Mouse (Mus musculus): Measurements from ENCODE around the gene Npsr1. TPM values are rescaled to one million over a fixed set of nuclear protein-coding genes. Genes with fewer than 3 reads are reported as not detected.

Npsr1 gene
- polyA plus RNA-seq, 1 experiment from 2014 or later: not detected

- Histone ChIP-seq H3K27ac (ENCODE audit: low read length) (no peak overlapping the region), H3K27me3 (ENCODE audit: control insufficient read depth, insufficient read depth, low read depth, low read length) (no peaks in the 10 kb centered on the region), H3K4me1 (replicated peaks; ENCODE audit: control insufficient read depth, insufficient read depth, low read length) (no peaks in the 10 kb centered on the region), H3K4me2 (ENCODE audit: low read depth, low read length) (no peak overlapping the region), H3K36me3 (ENCODE audit: control insufficient read depth, insufficient read depth, low read length) (no peaks in the 10 kb centered on the region), H3K4me3 (ENCODE audit: low read length) (no peak overlapping the region), H3K9ac (ENCODE audit: low read length) (no peak overlapping the region), H3K9me3 (ENCODE audit: control insufficient read depth, low read length) (no peaks in the 10 kb centered on the region)
- 48% methylated on average over 3 of the region's 3 CpGs for WGBS
- no peak for ATAC-seq (ENCODE audit: low read depth)
These were observed 184.8 kb downstream of the Npsr1 start for GRCm38 (mm10) chr9:24282617-24283016.

GRCm38 (mm10) chr9:24283071-24283470, 185.3 kb downstream of the Npsr1 start:
- 49% methylated on average over 2 of the region's 2 CpGs for WGBS
- H3K27ac ChIP-seq (ENCODE audit: low read length): no peak overlapping the region
- H3K27me3 ChIP-seq (ENCODE audit: control insufficient read depth, insufficient read depth, low read depth, low read length): no peaks in the 10 kb centered on the region
- H3K36me3 ChIP-seq (ENCODE audit: control insufficient read depth, insufficient read depth, low read length): no peaks in the 10 kb centered on the region
- H3K9me3 ChIP-seq (ENCODE audit: control insufficient read depth, low read length): no peaks in the 10 kb centered on the region
- no peak for ATAC-seq (ENCODE audit: low read depth)
- no peak overlapping the region for H3K4me3 ChIP-seq (ENCODE audit: low read length)
- no peaks in the 10 kb centered on the region for H3K4me1 ChIP-seq (replicated peaks; ENCODE audit: control insufficient read depth, insufficient read depth, low read length)
- no peak overlapping the region for H3K9ac ChIP-seq (ENCODE audit: low read length)
- no peak overlapping the region for H3K4me2 ChIP-seq (ENCODE audit: low read depth, low read length)

GRCm38 (mm10) chr9:24283536-24283935, 185.7 kb downstream of the Npsr1 start:
- no peak for ATAC-seq (ENCODE audit: low read depth)

GRCm38 (mm10) chr9:24284239-24285084, 186.7 kb downstream of the Npsr1 start:
- Histone ChIP-seq H3K9ac (ENCODE audit: low read length) (no peak overlapping the region), H3K4me3 (ENCODE audit: low read length) (no peak overlapping the region), H3K4me2 (ENCODE audit: low read depth, low read length) (no peak overlapping the region), H3K27me3 (ENCODE audit: control insufficient read depth, insufficient read depth, low read depth, low read length) (no peaks in the 10 kb centered on the region), H3K9me3 (ENCODE audit: control insufficient read depth, low read length) (no peaks in the 10 kb centered on the region), H3K36me3 (ENCODE audit: control insufficient read depth, insufficient read depth, low read length) (no peaks in the 10 kb centered on the region), H3K4me1 (replicated peaks; ENCODE audit: control insufficient read depth, insufficient read depth, low read length) (no peaks in the 10 kb centered on the region), H3K27ac (ENCODE audit: low read length) (no peak overlapping the region)
- 73% methylated on average over 5 of the region's 5 CpGs for WGBS
- no peak for ATAC-seq (ENCODE audit: low read depth)

More at GRCm38 (mm10) chr9:24283536-24283935, 185.7 kb downstream of the Npsr1 start:
- H3K4me2 ChIP-seq (ENCODE audit: low read depth, low read length): no peak overlapping the region
- no peaks in the 10 kb centered on the region for H3K36me3 ChIP-seq (ENCODE audit: control insufficient read depth, insufficient read depth, low read length)
- H3K4me1 ChIP-seq (replicated peaks; ENCODE audit: control insufficient read depth, insufficient read depth, low read length): no peaks in the 10 kb centered on the region
- H3K27ac ChIP-seq (ENCODE audit: low read length): no peak overlapping the region
- no peaks in the 10 kb centered on the region for H3K9me3 ChIP-seq (ENCODE audit: control insufficient read depth, low read length)
- no peaks in the 10 kb centered on the region for H3K27me3 ChIP-seq (ENCODE audit: control insufficient read depth, insufficient read depth, low read depth, low read length)
- no peak overlapping the region for H3K4me3 ChIP-seq (ENCODE audit: low read length)
- no peak overlapping the region for H3K9ac ChIP-seq (ENCODE audit: low read length)

- no peak overlapping the region for H3K4me3 ChIP-seq (ENCODE audit: low read length)
- no peaks in the 10 kb centered on the region for H3K9me3 ChIP-seq (ENCODE audit: control insufficient read depth, low read length)
- ATAC-seq (ENCODE audit: low read depth): no peak
- H3K4me1 ChIP-seq (replicated peaks; ENCODE audit: control insufficient read depth, insufficient read depth, low read length): no peaks in the 10 kb centered on the region
- no peak overlapping the region for H3K9ac ChIP-seq (ENCODE audit: low read length)
- no peaks in the 10 kb centered on the region for H3K27me3 ChIP-seq (ENCODE audit: control insufficient read depth, insufficient read depth, low read depth, low read length)
- WGBS: 90% methylated on average over 5 of the region's 5 CpGs
- H3K4me2 ChIP-seq (ENCODE audit: low read depth, low read length): no peak overlapping the region
- H3K27ac ChIP-seq (ENCODE audit: low read length): no peak overlapping the region
- H3K36me3 ChIP-seq (ENCODE audit: control insufficient read depth, insufficient read depth, low read length): no peaks in the 10 kb centered on the region
These were observed 187.6 kb downstream of the Npsr1 start for GRCm38 (mm10) chr9:24285419-24285818.

GRCm38 (mm10) chr9:24291385-24291784, 193.6 kb downstream of the Npsr1 start:
- H3K4me2 ChIP-seq (ENCODE audit: low read depth, low read length): no peak overlapping the region
- WGBS: 27% methylated on average over 6 of the region's 6 CpGs
- H3K27ac ChIP-seq (ENCODE audit: low read length): no peak overlapping the region

GRCm38 (mm10) chr9:24293252-24293959, 195.6 kb downstream of the Npsr1 start:
- H3K9me3 ChIP-seq (ENCODE audit: control insufficient read depth, low read length): no peaks in the 10 kb centered on the region
- no peak overlapping the region for H3K9ac ChIP-seq (ENCODE audit: low read length)
- no peak overlapping the region for H3K4me3 ChIP-seq (ENCODE audit: low read length)
- WGBS: 66% methylated on average over 12 of the region's 12 CpGs
- H3K27ac ChIP-seq (ENCODE audit: low read length): no peak overlapping the region
- no peak overlapping the region for H3K4me2 ChIP-seq (ENCODE audit: low read depth, low read length)
- no peaks in the 10 kb centered on the region for H3K36me3 ChIP-seq (ENCODE audit: control insufficient read depth, insufficient read depth, low read length)
- no peak for ATAC-seq (ENCODE audit: low read depth)
- no peaks in the 10 kb centered on the region for H3K27me3 ChIP-seq (ENCODE audit: control insufficient read depth, insufficient read depth, low read depth, low read length)
- no peaks in the 10 kb centered on the region; the same call in 1 of the 2 replicates for H3K4me1 ChIP-seq (replicated peaks; ENCODE audit: control insufficient read depth, insufficient read depth, low read length)

More at GRCm38 (mm10) chr9:24291385-24291784, 193.6 kb downstream of the Npsr1 start:
- Histone ChIP-seq H3K9ac (ENCODE audit: low read length) (no peak overlapping the region), H3K4me3 (ENCODE audit: low read length) (no peak overlapping the region), H3K4me1 (replicated peaks; ENCODE audit: control insufficient read depth, insufficient read depth, low read length) (no peaks in the 10 kb centered on the region; the same call in 1 of the 2 replicates), H3K27me3 (ENCODE audit: control insufficient read depth, insufficient read depth, low read depth, low read length) (no peaks in the 10 kb centered on the region), H3K9me3 (ENCODE audit: control insufficient read depth, low read length) (no peaks in the 10 kb centered on the region), H3K36me3 (ENCODE audit: control insufficient read depth, insufficient read depth, low read length) (no peaks in the 10 kb centered on the region)
- ATAC-seq (ENCODE audit: low read depth): peak; percentile 57; the same call in 1 of the 2 replicates

- no peak overlapping the region for H3K27ac ChIP-seq (ENCODE audit: low read length)
- no peak overlapping the region for H3K9ac ChIP-seq (ENCODE audit: low read length)
- H3K9me3 ChIP-seq (ENCODE audit: control insufficient read depth, low read length): no peaks in the 10 kb centered on the region
- H3K4me2 ChIP-seq (ENCODE audit: low read depth, low read length): no peak overlapping the region
- no peak for ATAC-seq (ENCODE audit: low read depth)
- no peaks in the 10 kb centered on the region for H3K4me1 ChIP-seq (replicated peaks; ENCODE audit: control insufficient read depth, insufficient read depth, low read length)
- H3K36me3 ChIP-seq (ENCODE audit: control insufficient read depth, insufficient read depth, low read length): no peaks in the 10 kb centered on the region
- WGBS: 78% methylated on average over 6 of the region's 6 CpGs
- no peaks in the 10 kb centered on the region for H3K27me3 ChIP-seq (ENCODE audit: control insufficient read depth, insufficient read depth, low read depth, low read length)
- H3K4me3 ChIP-seq (ENCODE audit: low read length): no peak overlapping the region
These were observed 205.1 kb downstream of the Npsr1 start for GRCm38 (mm10) chr9:24302906-24303305.

- no peak overlapping the region for H3K27ac ChIP-seq (ENCODE audit: low read length)
- H3K9me3 ChIP-seq (ENCODE audit: control insufficient read depth, low read length): no peaks in the 10 kb centered on the region
- no peak overlapping the region for H3K9ac ChIP-seq (ENCODE audit: low read length)
- H3K4me3 ChIP-seq (ENCODE audit: low read length): no peak overlapping the region
- H3K4me2 ChIP-seq (ENCODE audit: low read depth, low read length): no peak overlapping the region
- no peaks in the 10 kb centered on the region for H3K4me1 ChIP-seq (replicated peaks; ENCODE audit: control insufficient read depth, insufficient read depth, low read length)
- ATAC-seq (ENCODE audit: low read depth): no peak
- no peaks in the 10 kb centered on the region for H3K36me3 ChIP-seq (ENCODE audit: control insufficient read depth, insufficient read depth, low read length)
- no peaks in the 10 kb centered on the region for H3K27me3 ChIP-seq (ENCODE audit: control insufficient read depth, insufficient read depth, low read depth, low read length)
- WGBS: 46% methylated on average over 5 of the region's 5 CpGs
These were observed 209.2 kb downstream of the Npsr1 start for GRCm38 (mm10) chr9:24306990-24307389.
